Mouse (Mus musculus) CH12.LX (cell line): ENCODE data around the gene Barx2.

Source experiments
- CTCF ChIP-seq, 2 experiments: IDR thresholded peaks in 1 of 2; conservative IDR thresholded peaks in 1 of 2; 2 replicates each; pipeline ENCODE4 v1.5.1; 2011 to 2012; ENCODE audit warnings: low read depth in 2 of 2, low read length in 2 of 2, improper control_type of control experiment in 1 of 2, inconsistent platforms in 1 of 2, mild to moderate bottlenecking in 1 of 2, moderate library complexity in 1 of 2
- EP300 ChIP-seq: IDR thresholded peaks from 2 replicates; pipeline ENCODE4 v1.6.1; 2011; ENCODE audit warnings: low read length, improper control_type of control experiment
- MXI1 ChIP-seq: IDR thresholded peaks from 2 replicates; pipeline ENCODE4 v1.6.1; 2011; ENCODE audit warnings: mild to moderate bottlenecking, low read depth, low read length, improper control_type of control experiment
- NRF1 ChIP-seq: IDR thresholded peaks from 2 replicates; pipeline ENCODE4 v1.6.1; 2014; ENCODE audit warnings: low read depth, mild to moderate bottlenecking, inconsistent platforms, low read length, improper control_type of control experiment, moderate library complexity
- POLR2A ChIP-seq: IDR thresholded peaks from 2 replicates; pipeline ENCODE4 v1.6.1; 2011; ENCODE audit warnings: low read depth, mild to moderate bottlenecking, improper control_type of control experiment, low read length
- RCOR1 ChIP-seq: conservative IDR thresholded peaks from 2 replicates; pipeline ENCODE4 v1.6.1; 2012; ENCODE audit warnings: low read depth, mild to moderate bottlenecking, inconsistent platforms, low read length, improper control_type of control experiment
- ZMIZ1 ChIP-seq: IDR thresholded peaks from 2 replicates; pipeline ENCODE4 v1.6.1; 2012; ENCODE audit warnings: low read depth, mild to moderate bottlenecking, inconsistent platforms, low read length, improper control_type of control experiment

- no peak for TF ChIP-seq CTCF (conservative IDR thresholded peaks at IDR 0.05 in 1 of 2, IDR thresholded peaks at IDR 0.05 in 1 of 2; ENCODE audit: low read depth in 2 of 2, low read length in 2 of 2)
- no peak for TF ChIP-seq NRF1
- no peak for TF ChIP-seq EP300
- TF ChIP-seq POLR2A: no peak
- no peak for TF ChIP-seq ZMIZ1
- no peak for TF ChIP-seq MXI1
- no peak for TF ChIP-seq RCOR1
These were observed 57.6 kb downstream of the Barx2 start for GRCm38 (mm10) chr9:31855668-31856067.
